Mouse (Mus musculus) limb, embryonic 11.5 days (tissue): Measurements from ENCODE around the gene Jtb. TPM values are rescaled to one million over a fixed set of nuclear protein-coding genes. Genes with fewer than 3 reads are reported as not detected.

ENCODE experiments used
- ATAC-seq: fragments of 200-750 bp; cut with Nextera tagmentation; 2 replicates; pipeline ENCODE4 v1.8.0; 2017; ENCODE audit warnings: low read depth; ENCODE audit not compliant: insufficient number of reproducible peaks, low FRiP score, low TSS enrichment
- DNase-seq: peaks from one replicate; pipeline ENCODE4 v3.0.0-alpha.2; 2015; ENCODE audit warnings: low spot score
- H3K27ac ChIP-seq: fragments of 300-500 bp; sonication (generic); replicated peaks from 2 replicates; pipeline ENCODE4 v1.5.1; 2014; ENCODE audit warnings: low read depth, mild to moderate bottlenecking, low read length
- H3K27me3 ChIP-seq: fragments of 300-500 bp; sonication (generic); 2 replicates; pipeline ENCODE4 v1.6.1; 2014; ENCODE audit warnings: mild to moderate bottlenecking, low read length, mixed read lengths; ENCODE audit not compliant: control insufficient read depth, insufficient read depth
- H3K36me3 ChIP-seq: fragments of 300-500 bp; sonication (generic); 2 replicates; pipeline ENCODE4 v1.6.1; 2014; ENCODE audit warnings: mild to moderate bottlenecking, low read length, moderate library complexity, mixed read lengths; ENCODE audit not compliant: control insufficient read depth, insufficient read depth
- H3K4me1 ChIP-seq: fragments of 300-500 bp; sonication (generic); 2 replicates; pipeline ENCODE4 v1.6.1; 2014; ENCODE audit warnings: low read length, mixed read lengths; ENCODE audit not compliant: control insufficient read depth, insufficient read depth
- H3K4me2 ChIP-seq: fragments of 300-500 bp; sonication (generic); 2 replicates; pipeline ENCODE4 v1.6.1; 2014; ENCODE audit warnings: low read depth, mild to moderate bottlenecking, moderate library complexity; ENCODE audit not compliant: severe bottlenecking
- H3K4me3 ChIP-seq: fragments of 300-500 bp; sonication (generic); 2 replicates; pipeline ENCODE4 v1.5.1; 2014; ENCODE audit warnings: low read depth, low read length
- H3K9ac ChIP-seq: fragments of 300-500 bp; sonication (generic); 2 replicates; pipeline ENCODE4 v1.6.1; 2014; ENCODE audit warnings: mild to moderate bottlenecking, low read length
- H3K9me3 ChIP-seq: fragments of 300-500 bp; sonication (generic); 2 replicates; pipeline ENCODE4 v1.6.1; 2016; ENCODE audit warnings: low read length; ENCODE audit not compliant: control insufficient read depth
- WGBS: fragments of 180-500 bp; shearing (Covaris S2); extraction: QIAGEN DNeasy Blood & Tissue Kit; methylation state at CpG from one replicate; pipeline ENCODE4 v1.1.7; 2014; 5-methylcytosine and 5-hydroxymethylcytosine counted together
- polyA plus RNA-seq: library from polyadenylated mRNA; unstranded; fragments of >200 nt; fragmentation: Nextera tagmentation; extraction: Ambion mirVana; gene quantifications from 2 replicates; pipeline ENCODE4 v1.2.1, GENCODE M21; 2014

Jtb gene
- polyA plus RNA-seq, 1 experiment from 2014 or later, result 79.5 TPM

GRCm38 (mm10) chr3:90268190-90268589, 36.8 kb downstream of the Jtb start:
- 0 out of 2 replicates have a peak, but pooled peaks cover 8% of the 10 kb centered on the region for H3K4me1 ChIP-seq
- 98% methylated on average over 11 of the region's 11 CpGs for WGBS
- no peak overlapping the region for H3K9ac ChIP-seq
- H3K4me3 ChIP-seq, result no peak overlapping the region
- H3K27me3 ChIP-seq, result no peaks in the 10 kb centered on the region
- ATAC-seq, result no peak
- H3K9me3 ChIP-seq, result no peaks in the 10 kb centered on the region
- peaks cover 3% of the 10 kb centered on the region; the same call in 1 of the 2 replicates for H3K36me3 ChIP-seq
- H3K27ac ChIP-seq, result no peak overlapping the region
- H3K4me2 ChIP-seq, result no peak overlapping the region
- DNase-seq, result no peak

- Histone ChIP-seq H3K4me3 (no peak overlapping the region), H3K27me3 (no peaks in the 10 kb centered on the region), H3K9me3 (no peaks in the 10 kb centered on the region), H3K4me2 (no peak overlapping the region), H3K4me1 (0 out of 2 replicates have a peak, but pooled peaks cover 8% of the 10 kb centered on the region), H3K9ac (no peak overlapping the region), H3K36me3 (peaks cover 2% of the 10 kb centered on the region; the same call in 1 of the 2 replicates), H3K27ac (no peak overlapping the region)
- WGBS, result 84% methylated on average over 16 of the region's 16 CpGs
- DNase-seq (no peak), ATAC-seq (no peak)
Measured at GRCm38 (mm10) chr3:90268971-90269370, 37.6 kb downstream of the Jtb start.

- H3K36me3 ChIP-seq, result peaks cover 2% of the 10 kb centered on the region; the same call in 1 of the 2 replicates
Measured at GRCm38 (mm10) chr3:90270784-90271183, 39.4 kb downstream of the Jtb start.

GRCm38 (mm10) chr3:90272170-90272569, 40.8 kb downstream of the Jtb start:
- Histone ChIP-seq H3K36me3 (peaks cover 2% of the 10 kb centered on the region; the same call in 1 of the 2 replicates), H3K27me3 (no peaks in the 10 kb centered on the region), H3K4me1 (no peaks in the 10 kb centered on the region), H3K9ac (no peak overlapping the region), H3K27ac (no peak overlapping the region), H3K4me3 (no peak overlapping the region), H3K9me3 (no peaks in the 10 kb centered on the region), H3K4me2 (no peak overlapping the region)
- ATAC-seq, result no peak
- DNase-seq, result no peak
- 77% methylated on average over 9 of the region's 9 CpGs for WGBS

More at GRCm38 (mm10) chr3:90270784-90271183, 39.4 kb downstream of the Jtb start:
- Histone ChIP-seq H3K4me3 (no peak overlapping the region), H3K4me1 (0 out of 2 replicates have a peak, but pooled peaks cover 8% of the 10 kb centered on the region), H3K27ac (no peak overlapping the region), H3K4me2 (no peak overlapping the region), H3K27me3 (no peaks in the 10 kb centered on the region), H3K9ac (no peak overlapping the region), H3K9me3 (no peaks in the 10 kb centered on the region)
- 95% methylated on average over 8 of the region's 8 CpGs for WGBS
- DNase-seq (no peak), ATAC-seq (no peak)

- H3K36me3 ChIP-seq, result no peaks in the 10 kb centered on the region; the same call in 1 of the 2 replicates
Measured at GRCm38 (mm10) chr3:90273855-90274254, 42.5 kb downstream of the Jtb start.

GRCm38 (mm10) chr3:90275286-90275685, 43.9 kb downstream of the Jtb start:
- no peak overlapping the region for H3K27ac ChIP-seq
- no peak for DNase-seq

More at GRCm38 (mm10) chr3:90273855-90274254, 42.5 kb downstream of the Jtb start:
- Histone ChIP-seq H3K27ac (no peak overlapping the region), H3K4me3 (no peak overlapping the region), H3K9me3 (no peaks in the 10 kb centered on the region), H3K4me1 (no peaks in the 10 kb centered on the region), H3K4me2 (no peak overlapping the region), H3K9ac (no peak overlapping the region; the same call in 1 of the 2 replicates), H3K27me3 (no peaks in the 10 kb centered on the region)
- WGBS, result 93% methylated on average over 22 of the region's 22 CpGs
- ATAC-seq (no peak), DNase-seq (no peak)

GRCm38 (mm10) chr3:90276858-90277257, 45.5 kb downstream of the Jtb start:
- H3K36me3 ChIP-seq, result no peaks in the 10 kb centered on the region; the same call in 1 of the 2 replicates
- WGBS, result 31% methylated on average over 16 of the region's 16 CpGs
- ATAC-seq (no peak), DNase-seq (no peak)
- no peaks in the 10 kb centered on the region for H3K9me3 ChIP-seq
- no peaks in the 10 kb centered on the region for H3K27me3 ChIP-seq
- no peaks in the 10 kb centered on the region for H3K4me1 ChIP-seq
- H3K9ac ChIP-seq, result no peak overlapping the region
- no peak overlapping the region for H3K27ac ChIP-seq
- no peak overlapping the region for H3K4me3 ChIP-seq
- H3K4me2 ChIP-seq, result no peak overlapping the region

More at GRCm38 (mm10) chr3:90275286-90275685, 43.9 kb downstream of the Jtb start:
- no peak overlapping the region for H3K9ac ChIP-seq
- no peaks in the 10 kb centered on the region for H3K9me3 ChIP-seq
- no peaks in the 10 kb centered on the region for H3K4me1 ChIP-seq
- no peak overlapping the region for H3K4me2 ChIP-seq
- WGBS, result 87% methylated on average over 11 of the region's 11 CpGs
- no peaks in the 10 kb centered on the region for H3K27me3 ChIP-seq
- H3K4me3 ChIP-seq, result no peak overlapping the region
- ATAC-seq, result no peak
- H3K36me3 ChIP-seq, result no peaks in the 10 kb centered on the region; the same call in 1 of the 2 replicates

GRCm38 (mm10) chr3:90277793-90278192, 46.4 kb downstream of the Jtb start:
- Histone ChIP-seq H3K9me3 (no peaks in the 10 kb centered on the region), H3K9ac (no peak overlapping the region), H3K36me3 (no peaks in the 10 kb centered on the region; the same call in 1 of the 2 replicates), H3K27ac (no peak overlapping the region), H3K4me1 (no peaks in the 10 kb centered on the region), H3K4me2 (no peak overlapping the region), H3K27me3 (no peaks in the 10 kb centered on the region), H3K4me3 (no peak overlapping the region)
- no peak for ATAC-seq
- DNase-seq, result no peak
- WGBS, result 88% methylated on average over 9 of the region's 9 CpGs

GRCm38 (mm10) chr3:90278211-90278610, 46.8 kb downstream of the Jtb start:
- Histone ChIP-seq H3K4me1 (no peaks in the 10 kb centered on the region), H3K4me2 (no peak overlapping the region), H3K9me3 (no peaks in the 10 kb centered on the region), H3K27me3 (no peaks in the 10 kb centered on the region), H3K9ac (no peak overlapping the region), H3K27ac (no peak overlapping the region), H3K36me3 (no peaks in the 10 kb centered on the region; the same call in 1 of the 2 replicates), H3K4me3 (no peak overlapping the region)
- ATAC-seq, result no peak
- 93% methylated on average over 10 of the region's 10 CpGs for WGBS
- no peak for DNase-seq
